Mouse (Mus musculus): ENCODE data around the gene Ccdc150. TPM values are rescaled to one million over a fixed set of nuclear protein-coding genes. Genes with fewer than 3 reads are reported as not detected.

The Ccdc150 gene
- not detected in 2 replicates for polyA plus RNA-seq (2012; rRNA removed; ENCODE audit: low replicate concordance)

GRCm38 (mm10) chr1:54250158-54250866 lies at the start of gene Ccdc150:
Gene Ccdc150 (plus strand): TSS chr1:54250683.

Other genes starting within 250 kb of the Ccdc150 start
- gene Hecw2, start 55.5 kb upstream of the Ccdc150 start, polyA plus RNA-seq (2012; rRNA removed; ENCODE audit: low replicate concordance), result 0.09 and 0.17 TPM in 2 replicates
- 0.84 and 1.0 TPM in 2 replicates for gene Gtf3c3, start 188.3 kb downstream of the Ccdc150 start, polyA plus RNA-seq (2012; rRNA removed; ENCODE audit: low replicate concordance)